Mouse (Mus musculus) embryo, embryonic 11 days (tissue): ENCODE results near the gene Asprv1.

Experiments
- DNase-seq: peaks from one replicate; pipeline ENCODE4 v3.0.0-alpha.2; 2015

The Asprv1 gene

DNA sequence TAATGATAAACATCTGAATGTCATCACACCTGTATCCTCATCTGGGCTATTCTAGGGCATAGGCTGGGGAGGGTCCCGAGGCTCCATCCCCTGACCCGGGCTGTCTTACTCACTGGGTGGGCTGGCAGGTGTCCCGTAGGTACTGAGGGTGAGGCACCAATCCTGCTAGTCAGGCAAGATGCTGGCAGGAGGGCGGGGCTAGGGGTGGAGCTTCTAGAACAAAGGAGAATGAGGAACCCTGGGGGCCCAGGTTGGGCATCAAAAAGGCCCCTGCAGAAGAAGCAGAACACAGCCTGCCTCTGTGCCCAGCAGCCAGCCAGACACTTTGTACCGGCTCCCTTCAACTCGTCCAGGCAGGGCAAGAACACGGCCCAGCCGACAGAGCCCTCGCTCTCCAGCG, at the start of gene Asprv1:
Gene Asprv1 (plus strand): TSS at position 219 of the 400 bp plus-strand sequence.
- no peak for DNase-seq

GRCm38 (mm10) chr6:86578396-86578795, 49.6 kb upstream of the Asprv1 start:
- DNase-seq = no peak

DNA sequence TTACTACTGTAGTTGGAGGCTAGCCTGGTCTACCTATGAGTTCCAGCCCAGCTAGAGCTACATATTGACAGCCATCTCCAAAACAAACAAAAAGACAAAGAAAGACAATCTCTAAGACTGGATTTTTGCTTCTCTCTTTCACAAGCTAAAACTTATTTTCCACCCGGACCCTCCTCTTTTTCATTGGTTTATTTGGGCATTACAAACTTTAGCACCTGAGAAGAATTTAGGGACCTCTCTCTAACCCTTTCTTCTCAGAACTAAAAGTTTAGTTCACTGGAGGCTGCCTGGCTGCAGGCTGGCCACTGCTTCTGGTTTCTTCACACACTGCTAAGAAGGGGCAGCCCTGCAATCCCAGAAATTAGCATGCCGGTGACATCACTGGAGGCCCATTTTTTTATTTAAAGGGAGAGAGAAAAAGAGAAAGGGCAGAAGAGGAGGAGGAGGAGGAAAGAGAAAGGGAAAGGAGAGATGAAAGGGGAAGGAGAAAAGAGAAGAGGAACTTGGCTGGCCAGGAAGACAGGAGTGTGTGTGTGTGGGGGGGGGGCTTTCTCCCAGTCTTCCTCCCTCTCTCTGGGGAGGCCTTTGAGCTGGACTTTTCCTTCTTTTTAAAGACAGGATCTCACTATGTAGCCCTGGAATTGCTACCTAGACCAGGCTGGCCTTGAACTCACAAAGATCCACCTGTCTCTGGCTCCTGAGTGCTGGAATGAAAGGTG, 48.7 kb upstream of the Asprv1 start:
- DNase-seq = peak; percentile 31

DNA sequence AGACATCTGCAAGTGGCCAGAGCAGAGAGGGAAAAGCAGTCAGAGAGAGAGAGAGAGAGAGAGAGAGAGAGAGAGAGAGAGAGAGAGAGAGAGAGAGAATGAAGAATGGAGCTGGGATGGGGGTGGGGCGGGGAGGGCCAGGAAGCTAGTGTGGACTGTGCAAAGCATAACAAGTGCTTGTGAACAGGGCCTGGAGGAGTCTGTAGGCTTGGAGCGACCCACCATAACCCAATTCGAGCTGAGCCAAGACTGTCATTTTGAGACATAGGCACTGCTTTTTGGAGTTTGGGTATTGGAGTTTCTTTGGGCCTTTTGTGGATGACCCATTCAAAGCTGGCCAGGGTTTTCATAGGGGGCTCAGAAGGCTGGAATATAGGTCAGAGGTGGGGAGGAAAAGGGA, 48.0 kb upstream of the Asprv1 start:
- DNase-seq = no peak

GRCm38 (mm10) chr6:86583141-86583540, 44.8 kb upstream of the Asprv1 start:
- no peak for DNase-seq

GRCm38 (mm10) chr6:86583601-86584215, 44.3 kb upstream of the Asprv1 start:
- no peak for DNase-seq

DNA sequence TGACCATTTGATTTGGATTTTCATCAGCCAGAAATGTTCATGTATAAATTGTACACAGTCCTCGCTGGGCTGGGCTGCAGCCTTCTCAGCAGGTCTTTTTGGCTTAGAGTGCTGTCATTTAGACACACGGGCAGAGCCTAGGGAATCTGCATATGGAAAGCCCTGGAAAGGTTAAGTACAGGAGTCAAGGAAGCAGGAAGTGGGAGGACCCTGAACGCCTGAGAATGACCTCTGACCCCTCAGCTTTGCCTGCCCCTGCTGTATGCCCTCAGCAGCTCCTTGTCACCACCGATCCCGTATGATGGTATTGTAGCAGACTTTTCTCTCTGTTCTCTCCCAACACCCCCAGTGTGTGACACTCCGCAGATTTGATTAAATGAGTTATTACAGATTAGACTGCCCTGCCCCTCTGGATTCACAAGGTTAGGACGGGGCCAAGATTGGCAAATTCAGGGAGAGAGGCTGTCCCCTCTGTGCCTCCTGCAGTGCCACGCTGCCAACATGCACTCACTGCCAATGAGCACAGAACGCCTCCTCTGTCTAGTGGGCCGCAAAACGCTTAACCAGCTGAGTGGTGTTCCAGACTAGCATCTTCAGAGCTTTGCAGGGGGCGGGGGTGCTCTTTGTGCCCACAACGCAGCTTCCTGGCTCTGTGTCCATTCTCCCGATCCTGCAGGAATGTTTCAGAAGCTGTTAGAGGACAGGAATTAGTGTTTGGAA, 43.5 kb upstream of the Asprv1 start:
- DNase-seq = peak; percentile 39

DNA sequence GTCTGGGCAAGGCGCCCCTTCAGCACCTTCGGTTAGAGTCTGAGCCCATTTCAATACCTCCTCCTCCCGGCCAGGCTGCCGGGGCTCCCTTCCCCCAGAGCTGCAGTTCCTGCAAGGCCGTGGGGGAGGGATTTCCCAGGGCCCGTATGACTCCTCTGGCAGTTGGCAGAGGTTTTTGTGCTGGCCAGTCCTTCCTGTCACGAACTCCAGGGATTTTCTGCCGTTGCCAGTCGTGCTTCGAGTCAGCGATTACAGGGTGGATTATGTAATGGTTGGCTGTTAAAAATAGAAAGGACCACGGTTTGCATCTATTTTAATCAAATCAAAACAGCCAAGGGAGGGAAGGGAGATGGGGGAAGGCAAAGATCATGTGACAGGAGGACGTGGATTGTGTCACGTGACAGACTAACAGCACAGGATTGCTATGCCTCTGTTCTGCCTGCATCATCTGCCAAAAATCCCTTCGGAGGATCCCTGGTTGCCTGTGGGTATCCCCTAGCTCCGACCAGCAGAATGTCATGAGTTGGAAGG, 42.8 kb upstream of the Asprv1 start:
- peak; percentile 78 for DNase-seq

- no peak for DNase-seq
Measured at GRCm38 (mm10) chr6:86586070-86586469, 41.9 kb upstream of the Asprv1 start.

DNA sequence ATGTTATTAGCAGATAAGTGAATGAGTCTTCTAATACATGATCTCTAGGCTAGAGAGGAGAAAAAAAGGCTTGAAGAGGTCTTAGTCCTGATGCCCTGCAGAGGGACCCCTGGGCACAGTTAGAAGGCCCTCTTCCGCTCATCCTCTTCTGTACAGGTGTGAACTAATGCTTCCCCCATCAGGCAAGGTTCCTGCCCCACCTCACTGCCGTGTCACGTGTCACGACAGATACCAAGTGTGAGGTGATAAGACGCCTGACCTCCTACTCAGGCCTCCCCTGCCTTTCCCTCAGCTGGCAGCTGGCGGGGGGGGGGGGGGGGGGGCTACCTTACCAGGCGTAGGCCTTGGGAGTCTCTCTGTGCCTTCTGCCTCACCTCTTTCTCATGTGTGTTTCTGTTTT, 39.5 kb upstream of the Asprv1 start:
- no peak for DNase-seq

DNA sequence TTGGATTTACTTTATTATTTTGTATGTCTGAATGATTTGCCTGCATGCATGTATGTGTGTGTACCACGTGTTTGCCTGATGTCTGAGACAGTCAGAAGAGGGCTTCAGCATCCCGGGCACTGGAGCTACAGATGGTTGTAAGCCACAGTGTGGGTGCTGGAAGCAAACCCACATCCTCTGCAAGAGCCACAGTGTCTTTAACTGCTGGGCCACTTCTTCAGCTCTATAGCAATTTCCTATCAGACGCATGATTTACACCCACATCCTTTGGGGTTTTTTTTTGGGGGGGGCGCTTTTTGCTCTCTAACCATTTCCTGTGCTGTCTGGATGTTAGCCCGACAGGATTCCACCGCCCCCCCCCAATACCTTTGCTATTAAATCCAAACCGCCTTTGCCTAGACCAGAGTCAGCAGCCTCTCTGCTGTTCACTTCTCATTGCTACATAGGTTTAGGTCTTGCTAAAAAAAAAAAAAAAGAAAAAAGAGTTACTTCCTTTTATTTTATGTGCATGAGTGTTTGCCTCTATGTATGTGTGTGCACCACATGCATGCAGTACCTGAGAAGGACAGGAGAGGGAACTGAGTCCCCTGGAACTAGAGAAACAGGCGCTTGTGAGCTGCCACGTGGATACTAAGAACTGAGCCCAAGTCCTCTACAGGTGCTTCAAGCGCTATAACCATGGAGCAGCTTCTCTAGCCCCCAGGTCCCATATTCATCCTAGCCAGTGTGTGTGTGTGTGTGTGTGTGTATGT, 34.6 kb upstream of the Asprv1 start:
- DNase-seq = no peak

- DNase-seq = peak; percentile 73
Measured at GRCm38 (mm10) chr6:86594636-86595035, 33.3 kb upstream of the Asprv1 start.

GRCm38 (mm10) chr6:86595865-86596440, 32.0 kb upstream of the Asprv1 start:
- DNase-seq = no peak

DNA sequence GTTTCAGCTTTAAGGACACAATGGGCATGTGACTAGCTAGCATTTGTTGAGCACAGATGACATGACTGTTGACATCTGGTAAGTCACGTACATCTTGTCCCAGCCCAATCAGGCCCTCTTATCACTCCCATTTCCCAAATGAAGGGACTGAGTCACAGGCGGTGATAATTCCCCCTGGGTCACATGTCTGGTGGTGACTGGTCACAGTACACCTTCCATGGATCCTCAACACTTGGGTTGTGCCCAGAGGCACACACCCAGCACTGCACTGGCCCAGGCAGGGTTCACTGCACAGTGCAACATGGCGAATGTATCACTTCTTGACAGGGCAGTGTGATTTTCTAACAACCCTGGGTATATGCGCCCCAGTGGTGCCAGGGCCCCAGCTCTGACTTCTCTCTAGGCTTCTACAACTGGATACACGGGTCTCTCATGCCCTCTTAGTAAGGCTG, 29.2 kb upstream of the Asprv1 start:
- no peak for DNase-seq

GRCm38 (mm10) chr6:86599197-86599596, 28.8 kb upstream of the Asprv1 start:
- peak; percentile 76 for DNase-seq

GRCm38 (mm10) chr6:86599951-86600414, 28.0 kb upstream of the Asprv1 start:
- DNase-seq = no peak

GRCm38 (mm10) chr6:86605260-86605659, 22.7 kb upstream of the Asprv1 start:
- no peak for DNase-seq

DNA sequence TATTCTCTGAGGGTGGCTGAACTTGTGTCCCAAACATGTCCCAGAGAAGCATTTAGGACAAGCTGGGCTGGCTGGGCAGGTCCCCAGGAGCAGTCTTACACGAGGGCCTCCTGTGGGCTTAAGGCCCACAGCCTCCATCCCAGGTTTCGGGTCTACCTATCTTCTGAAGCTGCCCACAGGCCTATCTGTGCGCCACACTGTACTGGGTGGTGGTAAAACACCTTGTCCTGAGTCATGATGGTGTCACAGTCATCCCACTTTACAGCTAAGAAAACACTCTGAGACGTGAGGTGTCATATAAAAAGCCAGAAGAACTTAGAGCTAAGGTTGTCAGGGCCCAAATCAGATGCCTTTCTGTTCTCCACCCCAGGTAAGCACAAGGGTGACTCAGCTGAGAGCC, 21.7 kb upstream of the Asprv1 start:
- DNase-seq = no peak

DNA sequence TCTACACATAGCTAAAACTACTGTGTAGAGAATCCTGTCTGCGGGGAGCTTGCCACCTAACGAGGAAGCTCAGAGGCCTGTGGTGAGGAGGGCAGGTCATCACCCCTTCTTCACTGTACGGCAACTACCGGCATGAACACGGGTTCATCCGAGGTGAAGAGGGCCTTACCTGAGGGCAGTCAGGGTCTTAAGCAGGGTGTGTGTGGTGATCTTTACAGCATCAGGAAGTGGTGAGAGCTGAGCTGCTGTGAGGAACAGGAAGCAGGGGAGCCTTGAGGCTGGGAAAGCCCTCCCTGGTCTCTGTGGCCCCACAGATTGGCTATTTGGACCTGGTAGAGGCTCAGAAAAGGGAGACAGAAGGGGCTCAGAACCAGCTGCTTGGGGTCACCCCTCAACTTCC, 20.5 kb upstream of the Asprv1 start:
- DNase-seq = no peak

DNA sequence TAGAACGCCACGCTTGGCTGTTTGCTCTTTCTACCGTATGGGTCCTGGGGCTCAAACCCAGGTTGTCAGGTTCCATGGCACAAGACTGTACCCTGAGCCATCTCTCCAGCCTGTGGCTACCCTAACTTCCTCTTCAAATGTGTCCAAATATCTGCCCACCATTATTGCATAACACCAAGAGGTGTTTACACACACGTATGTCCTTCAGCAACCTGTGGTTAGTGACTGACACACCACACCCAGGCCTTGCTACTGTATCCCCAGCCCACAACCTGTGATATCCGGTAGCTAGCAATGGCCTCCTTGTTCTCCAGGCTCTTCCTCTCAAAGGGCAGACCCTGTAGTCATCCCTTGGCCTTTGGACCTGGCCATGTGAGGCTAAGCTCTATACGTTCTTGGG, 18.7 kb upstream of the Asprv1 start:
- DNase-seq = no peak

DNA sequence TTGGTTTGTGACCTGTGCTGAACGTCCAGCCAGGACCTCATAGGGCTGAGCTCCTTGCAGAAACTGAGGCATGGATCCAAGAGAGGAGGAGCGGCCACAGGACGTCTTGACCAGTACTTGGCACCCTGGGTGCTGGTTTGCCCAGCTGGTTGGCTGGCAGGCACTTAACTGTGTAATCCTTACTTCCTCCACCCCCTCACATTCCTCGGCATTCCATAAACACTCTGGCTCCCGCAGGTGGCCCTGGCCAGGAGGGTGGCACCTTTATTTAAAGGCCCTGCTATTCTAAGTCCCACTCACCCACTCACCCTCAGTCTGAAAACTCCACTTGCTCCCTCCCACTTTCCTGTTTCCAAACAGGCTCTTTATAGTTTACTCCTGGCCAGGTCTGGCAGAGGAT, 17.2 kb upstream of the Asprv1 start:
- DNase-seq = no peak

DNA sequence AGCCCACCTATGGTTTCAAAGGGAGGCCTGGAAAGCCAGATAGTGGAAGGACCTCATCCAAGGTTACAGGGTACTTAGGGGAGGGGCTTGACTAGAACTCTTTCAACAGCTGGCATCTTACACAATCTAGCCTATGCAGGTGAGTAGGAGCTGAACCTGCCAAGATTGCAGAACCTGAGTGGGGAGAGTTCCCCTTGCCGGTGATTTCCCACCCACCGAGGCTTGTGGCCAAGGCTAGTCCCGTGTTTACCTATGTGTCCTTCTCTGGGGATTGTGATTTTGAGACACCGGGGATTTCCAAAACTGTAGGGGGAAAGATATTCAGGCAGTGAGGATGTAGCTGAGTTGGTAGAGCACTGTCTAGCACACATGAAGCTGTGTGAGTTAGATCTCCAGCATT, 12.7 kb upstream of the Asprv1 start:
- no peak for DNase-seq

DNA sequence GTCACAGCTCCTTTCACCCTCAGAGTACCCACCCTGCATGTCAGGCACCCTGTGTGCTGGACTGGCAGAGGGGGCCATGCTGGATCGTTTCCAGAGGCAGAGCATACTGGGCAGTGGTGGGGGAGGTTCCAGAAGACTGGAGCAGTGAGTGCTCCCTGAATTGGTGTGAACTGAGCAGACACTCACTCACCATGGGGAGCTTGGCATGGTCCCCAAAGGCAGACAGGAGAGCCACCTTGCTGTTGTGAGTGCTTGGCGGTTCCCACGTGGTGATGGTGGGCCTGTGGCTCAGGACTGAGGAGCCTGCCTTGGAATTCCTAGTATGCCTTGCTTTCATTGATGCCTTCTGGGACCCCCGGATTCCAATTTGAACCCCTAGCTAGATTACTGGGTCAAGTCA, 4.8 kb upstream of the Asprv1 start:
- no peak for DNase-seq
